ENCODE assay signal across 14 mouse cellular contexts in genomic region chr13:18868825-18869224, GRCm38 (mm10).
DNase-seq lines count a peak whose midpoint lies in the region; ATAC-seq and TF ChIP-seq lines count a peak whose summit lies in the region.
"Had no signal": no experiment of that assay in that cellular context is flagged by ENCODE, and none has a peak within 500 bp of the region (broad histone marks: within the 10 kb centered on the region; RNA-seq: fewer than 3 reads in every experiment).

No protein-coding gene starts in this region.

- ATAC-seq in hindbrain, embryonic 13.5 days (ENCODE audit: low FRiP score), result peak; percentile 10; the same call in 1 of the 2 replicates
- no peak for ATAC-seq in hindbrain, embryonic 12.5 days (ENCODE audit: low FRiP score)
- peak; percentile 47; the same call in 1 of the 2 replicates for ATAC-seq in kidney, embryonic 16.5 days (ENCODE audit: low FRiP score, low TSS enrichment)
- ATAC-seq in midbrain, embryonic 15.5 days (replicated peaks), result 0 out of 2 replicates have a peak, but pooled peaks have one; percentile 2
- no peak for ATAC-seq in midbrain, embryonic 13.5 days

- H3K27ac ChIP-seq in hindbrain, embryonic 13.5 days, result no peak overlapping the region
- no peak overlapping the region for H3K27ac ChIP-seq in hindbrain, embryonic 12.5 days
- H3K27ac ChIP-seq in kidney, embryonic 16.5 days (ENCODE audit: low read length), result 0 out of 2 replicates have a peak overlapping the region, but pooled peaks have one; percentile 48
- no peak overlapping the region for H3K27ac ChIP-seq in kidney, adult 2 months (ENCODE audit: insufficient read depth, low read depth, low read length)
- no peak overlapping the region for H3K27ac ChIP-seq in midbrain, embryonic 15.5 days
- no peak overlapping the region for H3K27ac ChIP-seq in midbrain, embryonic 13.5 days
- H3K27ac ChIP-seq: forebrain, embryonic 10.5 days; left cerebral cortex, adult 2 months had no signal

- H3K36me3 ChIP-seq in hindbrain, embryonic 13.5 days, result peaks cover 22% of the 10 kb centered on the region
- H3K36me3 ChIP-seq in hindbrain, embryonic 12.5 days, result peaks cover 18% of the 10 kb centered on the region
- H3K36me3 ChIP-seq in kidney, embryonic 16.5 days (ENCODE audit: insufficient read depth, low read length), result no peaks in the 10 kb centered on the region; the same call in 1 of the 2 replicates
- 0 out of 2 replicates have a peak, but pooled peaks cover 1% of the 10 kb centered on the region for H3K36me3 ChIP-seq in kidney, adult 2 months (ENCODE audit: control insufficient read depth, insufficient read depth, low read length)
- no peaks in the 10 kb centered on the region for H3K36me3 ChIP-seq in midbrain, embryonic 15.5 days (replicated peaks)
- H3K36me3 ChIP-seq in midbrain, embryonic 13.5 days, result peaks cover 24% of the 10 kb centered on the region

- H3K4me1 ChIP-seq in hindbrain, embryonic 13.5 days (replicated peaks), result peaks cover 13% of the 10 kb centered on the region
- H3K4me1 ChIP-seq in hindbrain, embryonic 12.5 days, result peaks cover 9% of the 10 kb centered on the region
- peaks cover 5% of the 10 kb centered on the region; the same call in 1 of the 2 replicates for H3K4me1 ChIP-seq in kidney, embryonic 16.5 days (ENCODE audit: insufficient read depth, low read length)
- H3K4me1 ChIP-seq in kidney, adult 2 months (ENCODE audit: control insufficient read depth, insufficient read depth, low read length), result peaks cover 5% of the 10 kb centered on the region
- H3K4me1 ChIP-seq in midbrain, embryonic 15.5 days, result 0 out of 2 replicates have a peak, but pooled peaks cover 3% of the 10 kb centered on the region
- peaks cover 4% of the 10 kb centered on the region; the same call in 1 of the 2 replicates for H3K4me1 ChIP-seq in midbrain, embryonic 13.5 days (replicated peaks)

- 85% methylated on average over 5 of the region's 5 CpGs for WGBS in hindbrain, embryonic 13.5 days
- 88% methylated on average over 5 of the region's 5 CpGs for WGBS in hindbrain, embryonic 12.5 days
- 70% methylated on average over 5 of the region's 5 CpGs for WGBS in kidney, embryonic 16.5 days
- WGBS in kidney, adult 2 months, result 53% methylated on average over 5 of the region's 5 CpGs
- 95% methylated on average over 5 of the region's 5 CpGs for WGBS in midbrain, embryonic 15.5 days
- 89% methylated on average over 5 of the region's 5 CpGs for WGBS in midbrain, embryonic 13.5 days

- no peaks in the 10 kb centered on the region for H3K9me3 ChIP-seq in hindbrain, embryonic 13.5 days
- no peaks in the 10 kb centered on the region for H3K9me3 ChIP-seq in hindbrain, embryonic 12.5 days (replicated peaks)
- H3K9me3 ChIP-seq in kidney, embryonic 16.5 days (ENCODE audit: low read length), result no peaks in the 10 kb centered on the region
- H3K9me3 ChIP-seq in midbrain, embryonic 15.5 days, result no peaks in the 10 kb centered on the region
- H3K9me3 ChIP-seq in midbrain, embryonic 13.5 days, result no peaks in the 10 kb centered on the region
- H3K9me3 ChIP-seq: forebrain, embryonic 10.5 days; heart, embryonic 12.5 days had no signal

- no peak overlapping the region for H3K9ac ChIP-seq in hindbrain, embryonic 13.5 days
- H3K9ac ChIP-seq in hindbrain, embryonic 12.5 days, result no peak overlapping the region
- no peak overlapping the region for H3K9ac ChIP-seq in kidney, embryonic 16.5 days (replicated peaks; ENCODE audit: low read length)
- no peak overlapping the region for H3K9ac ChIP-seq in midbrain, embryonic 15.5 days
- no peak overlapping the region for H3K9ac ChIP-seq in midbrain, embryonic 13.5 days (replicated peaks)
- H3K9ac ChIP-seq: heart, embryonic 12.5 days had no signal

- H3K27me3 ChIP-seq in hindbrain, embryonic 13.5 days, result no peaks in the 10 kb centered on the region
- H3K27me3 ChIP-seq in hindbrain, embryonic 12.5 days, result no peaks in the 10 kb centered on the region
- no peaks in the 10 kb centered on the region for H3K27me3 ChIP-seq in kidney, embryonic 16.5 days (ENCODE audit: insufficient read depth, low read length)
- H3K27me3 ChIP-seq in kidney, adult 2 months (replicated peaks; ENCODE audit: control insufficient read depth, insufficient read depth, low read length), result no peaks in the 10 kb centered on the region
- H3K27me3 ChIP-seq in midbrain, embryonic 15.5 days (replicated peaks), result no peaks in the 10 kb centered on the region
- H3K27me3 ChIP-seq in midbrain, embryonic 13.5 days, result no peaks in the 10 kb centered on the region
- H3K27me3 ChIP-seq: heart, embryonic 12.5 days had no signal

- no peak overlapping the region for H3K4me3 ChIP-seq in hindbrain, embryonic 13.5 days
- no peak overlapping the region for H3K4me3 ChIP-seq in hindbrain, embryonic 12.5 days
- H3K4me3 ChIP-seq in kidney, embryonic 16.5 days (ENCODE audit: low read length), result no peak overlapping the region
- H3K4me3 ChIP-seq in kidney, adult 2 months (ENCODE audit: insufficient read depth, low read depth, low read length), result no peak overlapping the region
- H3K4me3 ChIP-seq in midbrain, embryonic 15.5 days, result no peak overlapping the region
- H3K4me3 ChIP-seq in midbrain, embryonic 13.5 days (replicated peaks), result no peak overlapping the region
- H3K4me3 ChIP-seq: forebrain, embryonic 10.5 days; heart, embryonic 12.5 days; left cerebral cortex, adult 2 months had no signal

- DNase-seq in kidney, adult 2 months, result no peak
- no peak for DNase-seq in testis, postnatal 10 days (ENCODE audit: low spot score)
- DNase-seq: gastrocnemius, postnatal 10 days; layer of hippocampus, adult 9-11 months; lung, adult 2 months had no signal

- no peak overlapping the region for H3K4me2 ChIP-seq in hindbrain, embryonic 13.5 days
- H3K4me2 ChIP-seq in hindbrain, embryonic 12.5 days (replicated peaks), result no peak overlapping the region
- no peak overlapping the region for H3K4me2 ChIP-seq in kidney, embryonic 16.5 days (replicated peaks; ENCODE audit: low read depth, low read length)
- no peak overlapping the region for H3K4me2 ChIP-seq in midbrain, embryonic 15.5 days
- H3K4me2 ChIP-seq in midbrain, embryonic 13.5 days (replicated peaks), result no peak overlapping the region
- H3K4me2 ChIP-seq: heart, embryonic 12.5 days; midbrain, embryonic 11.5 days had no signal

- no peak for TF ChIP-seq CTCF in kidney, adult 2 months (conservative IDR thresholded peaks at IDR 0.05; ENCODE audit: insufficient read depth, insufficient read length, low read depth, low read length)

- no peak for TF ChIP-seq POLR2A in kidney, adult 2 months (IDR thresholded peaks at IDR 0.05; ENCODE audit: low read depth, low read length)

Comparison
In these comparisons a context has a peak if more than half of its experiments do, and no peak if none do; other contexts are left out.
1. ATAC-seq: peak in hindbrain, embryonic 13.5 days (single experiment), kidney, embryonic 16.5 days (single experiment) and midbrain, embryonic 15.5 days (single experiment); none in hindbrain, embryonic 12.5 days (single experiment) and midbrain, embryonic 13.5 days (single experiment).